Mouse (Mus musculus) left cerebral cortex, adult 18-20 months (tissue): ENCODE measurements at regions not wholly inside any gene's neighbourhood (a gene's known extent, or its start where the extent isn't known, plus 50 kb on each side); places are given as distances from the start of the nearest gene placed in this dataset.

Source experiments
- DNase-seq, 2 experiments: peaks; one replicate each; pipeline ENCODE4 v3.0.0; 2021 to 2022; ENCODE audit warnings: low spot score in 2 of 2, mixed read lengths in 1 of 2

DNA sequence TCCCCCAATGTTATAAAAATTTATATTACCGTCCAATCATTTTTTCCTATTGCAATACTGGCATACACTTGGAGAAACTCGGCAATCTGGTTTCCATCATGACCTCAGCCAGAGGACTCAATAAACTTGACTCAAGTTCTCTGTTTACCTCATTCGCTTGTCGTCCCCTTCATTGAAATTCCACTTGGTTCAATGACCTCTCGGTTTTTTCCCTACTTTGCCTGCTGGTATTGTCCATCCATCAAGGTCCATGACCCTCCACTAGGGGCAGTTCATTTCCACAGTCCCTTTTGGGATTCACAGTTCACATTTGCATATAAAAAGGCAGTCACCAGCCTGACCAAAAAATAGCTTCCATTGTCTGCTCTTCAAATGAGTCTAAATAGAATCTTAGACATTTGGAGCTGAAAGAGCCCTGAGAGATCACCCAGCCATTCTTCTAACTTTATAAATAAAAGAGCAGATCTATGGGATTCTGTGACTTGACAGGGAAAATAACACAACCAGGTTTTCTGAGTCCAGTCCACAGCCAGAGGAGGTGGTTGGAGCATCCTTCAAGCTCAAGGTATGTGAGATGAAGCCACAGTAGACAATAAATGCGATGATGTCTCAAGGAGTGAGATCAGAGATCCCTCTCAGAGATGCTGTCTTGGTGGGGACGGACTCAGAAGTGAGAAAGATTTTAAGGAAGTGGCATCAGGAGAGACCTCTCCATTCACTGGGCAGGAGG, 347.4 kb upstream of the Jarid2 start:
- no peak for DNase-seq

DNA sequence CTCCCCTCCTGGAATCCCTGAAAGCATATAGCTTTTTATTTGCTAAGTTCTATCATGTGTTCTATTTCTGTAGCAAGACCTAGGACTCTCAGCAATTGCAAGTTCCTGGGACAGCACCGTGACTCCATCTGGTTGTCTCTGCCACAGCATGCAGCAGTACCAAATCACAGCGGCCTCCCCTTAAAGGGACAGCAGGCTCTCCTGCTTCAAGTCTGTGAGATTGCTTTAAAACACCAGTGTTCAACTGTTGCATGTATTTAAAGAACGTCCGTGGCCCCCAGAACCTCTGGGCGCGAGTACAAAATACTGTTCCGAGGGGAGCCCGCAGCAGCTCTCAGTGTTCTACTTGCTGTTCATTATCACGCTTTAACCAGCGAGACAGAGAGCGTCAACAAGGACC, 346.0 kb upstream of the Jarid2 start:
- no peak for DNase-seq

DNA sequence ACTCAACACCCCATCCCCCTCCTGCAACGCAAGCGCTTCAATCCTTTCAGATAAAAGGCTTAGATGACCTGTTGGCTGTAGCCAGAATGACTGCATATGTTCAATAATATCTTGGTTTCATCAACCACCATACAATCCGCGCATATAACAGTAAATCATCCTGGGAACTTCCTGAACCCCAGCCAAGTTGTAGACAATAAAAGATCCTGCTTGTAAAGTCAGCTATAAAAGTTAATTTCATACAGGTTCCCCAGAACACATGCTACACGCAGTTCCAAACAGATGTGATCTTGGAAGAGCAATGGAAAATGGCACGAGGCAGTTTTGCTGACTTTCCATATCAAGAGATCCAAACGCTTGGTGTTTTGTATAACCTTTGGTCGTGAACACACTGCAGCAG, 342.5 kb upstream of the Jarid2 start:
- no peak for DNase-seq

DNA sequence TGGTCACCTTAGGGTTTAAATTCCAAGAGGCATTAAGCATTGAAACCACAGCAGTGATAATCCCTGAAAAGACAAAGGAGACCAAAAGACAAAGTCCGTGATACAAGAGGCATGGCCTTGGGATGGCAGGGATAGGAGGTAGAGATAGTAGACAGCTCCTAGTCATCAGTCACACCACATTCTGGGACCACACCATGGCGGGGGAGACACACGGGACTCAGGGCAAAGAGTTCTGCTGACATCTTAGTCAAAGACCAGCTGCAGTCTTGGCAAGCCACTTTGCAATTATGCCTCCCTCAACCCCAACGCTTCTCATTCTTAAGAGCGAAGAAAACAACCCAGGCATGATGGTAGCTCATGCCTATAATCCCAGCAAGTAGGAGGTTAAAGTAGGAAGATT, 339.6 kb upstream of the Jarid2 start:
- no peak for DNase-seq

DNA sequence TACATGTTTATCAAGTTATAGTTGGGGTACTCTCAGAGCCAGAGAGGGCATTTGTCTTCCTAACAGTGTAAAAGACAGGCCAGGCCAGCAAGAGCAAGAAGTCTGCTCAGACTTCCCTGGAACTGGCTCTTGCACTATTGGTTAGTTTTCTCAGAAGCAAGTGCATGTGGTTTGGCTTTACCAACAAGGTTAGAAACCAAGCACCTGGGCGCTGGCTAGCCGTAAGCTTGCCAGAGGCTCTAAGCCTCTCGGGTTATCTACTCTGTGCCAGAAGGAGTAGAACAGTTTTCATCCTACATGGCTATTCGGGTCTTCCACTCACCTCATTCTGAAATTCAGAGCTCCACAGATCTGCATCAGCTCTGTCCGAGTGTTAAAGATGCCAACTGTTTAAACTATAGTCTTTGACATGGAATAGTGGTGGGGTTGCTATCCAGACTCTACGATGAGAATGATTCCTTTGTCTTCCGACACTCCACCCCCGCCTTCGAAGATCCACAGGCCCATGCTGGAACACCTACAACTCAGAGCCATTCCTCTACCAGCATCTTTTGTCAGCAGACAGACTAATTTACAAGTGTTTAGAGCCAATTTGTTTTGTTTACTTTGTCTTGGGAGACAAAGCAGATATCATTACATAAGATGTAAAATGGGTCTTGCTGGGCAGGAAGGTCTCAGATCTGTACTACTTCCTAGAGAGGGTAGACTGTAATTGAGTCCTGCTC, 338.4 kb upstream of the Jarid2 start:
- DNase-seq, result no peak

DNA sequence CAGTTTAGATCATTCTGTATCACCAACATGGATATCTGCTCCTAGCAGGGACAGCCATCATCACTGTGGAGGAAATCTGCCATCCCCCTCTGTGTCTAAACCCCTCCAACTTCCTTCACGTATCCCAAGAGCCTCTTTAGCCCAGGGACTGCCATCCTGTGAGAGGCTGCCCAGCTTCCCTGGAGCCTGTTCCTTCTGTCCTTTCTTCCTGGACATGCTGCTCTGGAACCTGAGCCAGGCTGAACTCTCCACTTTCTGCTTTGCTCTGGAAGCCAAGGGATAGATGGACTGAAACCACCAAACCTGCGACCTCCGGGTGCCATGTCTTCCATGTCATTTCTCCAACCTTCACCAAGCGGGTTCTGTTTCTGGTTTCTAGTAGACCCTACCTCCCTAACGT, 335.3 kb upstream of the Jarid2 start:
- no peak for DNase-seq

DNA sequence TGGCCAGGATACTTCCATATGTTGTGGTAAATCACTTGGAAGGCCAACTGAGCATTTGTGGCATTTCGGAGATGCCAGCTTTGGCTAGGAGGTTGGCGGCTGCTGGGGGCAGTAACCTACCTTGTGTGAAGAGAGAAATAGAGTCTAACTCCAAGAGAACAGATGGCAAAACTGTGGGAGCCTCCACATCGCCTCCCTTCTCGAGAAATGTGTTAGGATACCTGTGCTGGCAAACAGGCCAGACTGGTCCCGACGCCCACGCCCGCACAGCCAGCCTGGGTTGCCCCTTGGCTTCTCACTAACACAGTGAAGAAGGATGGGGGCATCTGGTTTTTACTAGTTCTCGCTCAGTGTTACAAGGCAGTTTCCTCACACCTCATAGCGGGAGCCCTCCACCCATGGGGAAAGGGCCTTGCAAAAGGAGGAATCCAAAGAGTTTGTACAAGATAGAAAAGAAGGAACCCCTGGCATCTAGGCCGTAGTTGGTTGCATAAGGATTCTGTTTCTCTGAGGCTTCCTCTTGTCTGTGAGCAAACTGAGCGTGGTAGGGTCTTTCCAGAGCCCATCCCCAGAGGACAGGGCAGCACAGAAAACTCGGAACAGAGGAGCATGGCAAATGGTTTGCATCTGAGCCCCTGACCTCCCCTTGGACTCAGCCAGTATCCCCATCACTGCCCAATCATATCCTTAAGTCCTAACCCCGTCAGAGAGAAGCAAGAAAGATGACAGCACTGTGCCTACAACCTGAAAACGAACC, 330.5 kb upstream of the Jarid2 start:
- peak; percentile 40 to 56 for DNase-seq

DNA sequence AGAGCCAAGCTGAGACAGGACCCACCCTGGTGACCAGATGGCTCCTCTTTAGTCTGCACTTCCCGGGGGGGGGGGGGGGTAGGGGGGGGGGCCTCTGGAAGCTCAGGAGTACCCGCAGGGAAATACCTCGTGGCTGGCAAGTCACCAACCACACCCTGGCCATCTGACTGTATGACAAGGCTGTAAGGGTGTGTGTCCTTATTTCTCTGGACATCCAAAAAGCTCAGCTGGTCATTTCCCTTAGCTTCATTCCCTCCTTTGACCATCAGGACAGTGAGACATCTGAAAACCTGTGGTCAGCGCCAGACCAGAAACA, 329.9 kb upstream of the Jarid2 start:
- DNase-seq, result no peak

DNA sequence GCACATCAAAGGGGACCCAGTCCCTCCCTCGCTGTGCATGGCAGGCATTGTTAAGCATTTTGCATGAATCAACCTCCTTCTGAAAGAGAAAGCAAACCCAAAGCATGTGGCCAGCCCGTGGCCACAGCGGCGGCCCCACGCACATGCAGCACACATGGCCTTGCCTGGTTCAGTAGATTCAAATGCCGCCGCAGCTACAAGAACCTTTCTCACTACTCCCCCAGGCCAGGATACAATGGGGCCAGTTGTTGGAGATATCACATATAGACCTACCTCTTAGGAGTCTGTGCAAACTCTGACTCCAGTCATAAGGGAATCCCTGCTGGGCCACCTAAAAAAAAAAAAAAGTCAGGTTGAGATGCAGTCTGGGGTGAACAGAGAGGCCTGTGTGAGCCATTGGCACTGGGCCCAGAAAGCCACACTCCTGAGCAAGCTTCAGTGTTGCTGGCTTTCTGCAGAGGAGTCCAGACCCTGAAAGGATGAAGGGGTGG, 329.4 kb upstream of the Jarid2 start:
- DNase-seq, result no peak

DNA sequence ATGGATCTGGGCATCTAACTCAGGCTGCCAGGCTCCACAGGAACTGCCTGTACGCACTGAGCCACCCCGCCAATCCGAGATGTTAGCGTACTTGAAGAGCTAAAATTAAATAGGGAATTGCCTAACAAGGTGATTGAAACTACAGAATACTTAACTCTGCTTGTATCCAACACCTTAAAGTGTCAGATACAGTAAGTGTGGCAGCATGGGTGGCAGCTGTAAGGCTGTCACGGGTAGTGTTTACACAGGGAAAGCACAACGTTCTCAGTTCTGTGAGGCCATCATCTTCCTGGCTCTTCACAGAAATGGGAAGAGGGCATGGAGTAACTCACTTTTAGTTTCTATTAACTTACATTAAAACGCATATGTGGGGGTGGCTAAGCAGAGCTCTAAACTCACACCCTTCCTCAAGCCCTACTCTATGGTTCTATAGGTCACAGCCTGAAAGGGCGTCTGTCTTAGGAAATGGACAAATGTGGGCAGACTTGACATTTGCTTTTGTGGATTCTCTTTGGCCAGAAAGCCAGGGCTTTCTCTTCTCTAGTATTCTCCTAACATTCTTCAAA, 325.2 kb upstream of the Jarid2 start:
- no peak for DNase-seq

DNA sequence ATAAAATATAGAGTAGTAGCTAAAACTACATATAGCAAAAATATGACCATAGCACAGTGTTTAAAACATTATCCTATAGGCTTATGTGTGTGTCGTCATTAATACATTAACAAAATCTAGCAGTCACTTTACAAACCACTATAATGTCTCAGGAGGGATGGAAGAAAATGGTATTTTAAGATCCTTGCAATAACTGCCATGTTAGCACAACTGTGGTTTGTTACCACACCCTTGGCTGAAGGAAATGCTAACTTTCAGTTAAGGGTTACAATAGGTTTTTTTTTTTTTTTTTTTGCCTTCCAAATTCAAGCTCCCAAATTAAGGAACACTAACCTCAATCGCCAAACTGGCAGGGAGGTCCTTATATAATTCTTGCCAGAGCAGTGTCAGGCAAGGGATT, 322.0 kb upstream of the Jarid2 start:
- DNase-seq, result no peak

DNA sequence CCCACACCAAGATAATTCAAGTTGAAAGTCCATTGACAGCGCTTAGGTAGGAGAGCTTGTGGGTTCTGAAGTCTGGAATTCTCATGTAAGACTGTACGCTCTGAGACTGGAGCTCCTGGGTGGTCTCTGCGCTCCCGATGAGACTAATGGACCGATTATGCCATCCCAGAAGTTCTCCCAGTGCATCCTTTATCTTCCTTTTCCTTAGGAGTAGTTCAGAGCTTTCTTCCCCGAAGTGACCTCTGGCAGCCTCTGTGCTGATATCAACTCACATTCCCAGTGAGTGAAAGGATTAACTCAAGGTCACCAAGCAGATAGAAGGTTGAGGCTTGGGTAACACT, 320.7 kb upstream of the Jarid2 start:
- no peak for DNase-seq

DNA sequence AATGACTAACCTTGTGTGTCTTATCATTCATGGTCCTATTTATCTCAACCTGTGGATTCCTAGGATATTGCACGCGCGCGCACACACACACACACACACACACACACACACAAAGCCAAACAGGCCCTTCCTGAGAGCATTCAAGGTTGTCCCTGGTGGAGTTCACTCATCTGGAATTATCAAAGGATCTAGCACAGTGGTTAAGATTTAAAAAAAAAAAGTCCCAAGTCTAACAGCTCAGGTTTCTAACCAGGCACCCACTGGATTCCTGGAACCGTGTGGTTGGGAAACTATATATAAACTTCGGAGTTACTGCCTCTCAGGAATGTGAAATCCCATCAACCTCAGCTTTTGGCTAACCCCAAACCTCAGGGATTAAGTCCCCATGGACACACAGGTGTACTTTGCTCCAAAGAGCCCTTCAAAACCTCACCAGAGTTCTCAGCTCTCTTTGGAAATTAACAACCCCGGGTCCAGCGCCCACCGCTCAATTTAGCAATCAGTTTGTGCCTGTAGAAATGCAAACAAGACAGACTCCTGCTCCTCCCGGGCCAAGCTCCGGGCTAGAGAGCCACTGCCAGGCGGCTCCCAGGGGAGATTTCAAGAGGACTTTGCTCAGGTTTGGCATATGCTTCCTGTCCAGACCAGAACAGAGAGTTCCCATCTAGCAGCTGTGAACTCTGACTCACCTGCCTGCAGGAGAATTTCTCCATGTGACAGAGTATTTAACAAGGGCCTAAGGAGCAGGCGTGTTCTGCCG, 320.1 kb upstream of the Jarid2 start:
- no peak for DNase-seq

DNA sequence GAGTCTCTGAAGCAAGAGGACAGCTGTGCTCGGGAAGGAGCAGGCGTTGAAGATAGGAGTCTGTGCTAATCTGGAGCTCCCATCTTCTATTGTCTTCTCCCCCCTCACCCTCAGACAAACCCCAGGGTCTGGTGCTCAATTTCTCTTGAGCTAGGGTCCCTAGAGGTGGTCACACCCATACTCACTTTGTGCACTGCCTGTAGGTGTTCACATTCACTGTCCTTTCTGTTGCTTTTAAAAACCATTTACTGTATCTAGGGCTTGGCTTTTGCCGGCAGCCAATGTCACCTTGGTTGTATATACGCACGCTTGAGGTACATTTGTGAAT, 319.6 kb upstream of the Jarid2 start:
- DNase-seq, result no peak

DNA sequence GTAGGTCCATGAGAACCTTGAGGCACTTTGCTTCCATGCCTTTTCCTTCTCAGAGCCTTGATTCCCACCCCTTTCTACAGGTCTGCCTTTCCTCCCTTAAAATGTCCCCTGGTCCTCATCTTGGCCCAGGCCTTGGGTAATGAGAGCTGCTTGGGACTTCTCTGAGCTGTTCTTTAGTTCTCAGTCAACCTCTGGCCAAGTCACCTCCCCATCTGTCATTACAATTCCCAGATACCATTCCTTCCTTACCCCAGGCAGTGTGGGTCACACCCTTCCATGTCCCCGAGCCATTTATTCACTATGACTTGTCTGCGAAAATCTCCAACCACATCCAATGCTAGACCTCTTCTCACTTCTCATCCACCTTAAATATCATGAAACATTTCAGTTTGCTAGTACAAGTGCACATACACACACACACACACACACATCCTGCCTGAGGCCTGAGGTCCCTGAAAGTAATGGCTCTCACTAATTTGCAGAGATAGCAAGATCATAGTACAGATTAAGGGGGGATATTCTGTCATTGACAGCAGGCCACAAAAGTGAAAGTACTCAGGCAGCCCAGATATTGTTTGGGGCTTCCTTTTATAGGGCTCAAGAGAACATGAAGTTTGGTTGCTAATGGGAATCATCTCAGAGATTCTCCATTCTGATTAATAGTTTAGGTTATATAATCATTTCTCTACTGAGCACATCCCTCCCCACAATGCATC, 317.3 kb upstream of the Jarid2 start:
- DNase-seq, result no peak

DNA sequence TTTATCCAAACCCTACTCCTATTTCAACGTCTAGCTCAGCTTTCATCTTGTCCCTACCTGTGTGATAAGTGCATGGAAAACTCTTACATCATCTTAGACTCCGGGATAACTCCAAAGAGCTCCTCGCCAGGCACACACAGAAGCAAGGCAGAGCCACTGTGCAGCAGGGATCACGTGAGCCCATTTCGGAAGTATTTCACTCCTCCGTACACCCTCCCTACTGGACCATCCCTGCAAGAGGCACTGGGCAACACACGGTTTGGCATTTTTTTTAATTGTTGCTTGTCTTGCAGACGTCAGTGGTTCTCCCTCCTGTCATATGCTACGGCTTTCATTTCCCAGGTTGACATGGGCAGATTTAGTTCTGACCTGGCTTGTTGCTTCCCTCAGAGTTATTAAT, 316.0 kb upstream of the Jarid2 start:
- DNase-seq, result no peak

DNA sequence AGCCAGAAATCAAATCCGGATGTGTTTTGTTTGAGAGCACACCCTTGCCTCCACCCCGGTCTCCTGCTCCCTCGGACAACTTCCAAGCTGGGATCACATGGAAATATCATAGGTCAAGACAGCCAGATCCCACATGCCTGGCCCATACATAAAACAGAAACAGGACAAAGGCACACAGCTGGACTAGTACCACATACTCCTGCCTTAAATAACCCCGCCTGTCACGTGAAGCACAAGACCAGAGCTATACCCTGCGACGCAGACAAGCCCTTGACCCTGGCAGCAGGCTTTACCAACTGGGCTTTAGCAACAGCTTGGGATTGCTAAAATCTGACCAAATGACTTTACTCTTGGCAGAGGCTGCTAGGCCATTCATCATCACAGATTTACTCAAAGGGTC, 313.3 kb upstream of the Jarid2 start:
- no peak for DNase-seq

DNA sequence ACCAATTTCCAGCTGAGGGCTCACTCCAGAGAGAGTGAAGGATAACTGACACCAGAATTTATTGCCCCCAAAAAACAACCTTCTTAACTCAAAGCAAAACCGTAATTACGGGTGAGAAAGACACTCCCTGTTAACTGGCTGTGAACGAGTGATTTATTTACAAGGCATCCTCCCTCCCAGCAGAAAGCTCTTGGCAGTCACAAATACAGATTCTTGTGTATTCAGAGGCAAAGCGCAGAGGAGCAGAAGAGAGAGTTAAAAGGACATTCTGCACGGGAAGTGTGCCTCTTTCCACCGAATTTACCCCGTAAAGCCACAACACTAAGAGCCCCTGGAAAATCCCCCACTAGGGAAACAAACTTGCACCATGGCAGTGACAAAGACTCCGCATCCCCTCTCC, 312.3 kb upstream of the Jarid2 start:
- DNase-seq, result no peak

DNA sequence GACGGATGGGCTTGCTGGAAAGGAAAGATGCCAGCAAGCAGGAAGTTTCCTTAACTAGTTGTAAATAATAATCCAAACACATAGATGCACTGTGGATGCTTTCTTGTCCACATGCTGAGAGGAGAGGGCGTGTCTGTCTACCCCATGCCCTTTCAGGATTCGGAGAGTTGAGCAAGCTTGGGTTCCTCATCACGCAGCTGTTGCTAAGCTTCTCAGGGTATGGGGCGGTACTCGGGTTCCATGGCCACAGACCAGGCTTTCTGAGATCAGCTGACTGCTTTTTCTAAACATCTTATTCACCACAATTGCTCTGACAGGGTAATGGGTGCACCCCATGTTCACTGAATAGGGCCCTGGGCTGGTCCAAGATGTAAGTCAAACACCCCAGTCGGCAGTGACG, 310.2 kb upstream of the Jarid2 start:
- no peak for DNase-seq

DNA sequence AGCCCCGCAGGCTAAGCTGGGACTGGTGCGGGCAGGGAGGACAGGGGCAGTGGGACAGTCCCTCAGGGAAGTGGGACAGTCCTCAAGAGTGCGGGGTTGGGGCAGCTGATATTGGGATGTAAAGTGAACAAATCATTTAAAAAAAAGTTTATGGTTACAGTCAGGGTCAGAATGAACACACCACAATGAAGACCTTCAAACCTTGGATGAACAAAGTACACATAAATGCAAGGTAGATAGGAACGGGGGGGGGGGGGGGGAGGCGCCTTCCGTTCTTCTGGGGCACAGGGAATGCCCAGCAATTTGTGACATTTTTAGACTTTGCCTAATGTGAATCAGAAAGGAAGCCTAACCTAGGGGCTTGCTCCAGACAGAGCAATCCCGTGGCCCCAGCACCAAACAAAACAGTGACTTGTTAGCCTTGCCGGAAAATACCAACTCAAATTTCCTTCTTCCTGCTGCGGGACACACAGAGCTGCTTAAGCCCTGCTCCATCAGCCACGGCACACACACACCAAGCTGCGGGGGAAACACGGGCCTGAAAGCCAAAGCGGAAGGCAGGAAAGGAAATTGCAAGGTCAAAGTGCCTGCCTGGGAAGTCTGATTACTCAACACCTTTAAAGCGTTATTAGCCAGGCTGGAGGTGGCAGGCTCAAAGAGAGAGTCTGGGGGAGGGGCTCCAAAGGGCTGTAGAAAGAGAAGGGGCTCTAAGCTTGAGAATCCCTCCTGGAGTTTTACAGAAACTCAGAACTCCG, 309.6 kb upstream of the Jarid2 start:
- no peak for DNase-seq
